Mouse (Mus musculus) spleen, adult 10 weeks (tissue): ENCODE measurements around the gene Uqcrq. TPM values are rescaled to one million over a fixed set of nuclear protein-coding genes. Genes with fewer than 3 reads are reported as not detected.

ENCODE experiments used
- polyA plus RNA-seq: library from polyadenylated mRNA; stranded (reverse); fragments of 350-450 nt; fragmentation: Illumina TruSeq; extraction: RNeasy Lipid Tissue Mini Kit (QIAGEN cat#74804); gene quantifications from one replicate; pipeline ENCODE4 v1.2.3, GENCODE M21; 2015; ENCODE audit warnings: low replicate concordance; ENCODE audit not compliant: insufficient read depth

The Uqcrq gene
- polyA plus RNA-seq = 39.4 TPM

GRCm38 (mm10) chr11:53430670-53431346 is at the start of gene Uqcrq, which contains the start of gene Gdf9:
TSS of gene Uqcrq (minus strand) at chr11:53430831.
TSS of gene Gdf9 (plus strand) at chr11:53431023.

GRCm38 (mm10) chr11:53479783-53480301 is 49.2 kb upstream of the Uqcrq start, which contains the start of the genes Gm9945 and Sowaha:
TSS of gene Gm9945 (plus strand) at chr11:53480166.
TSS of gene Sowaha (minus strand) at chr11:53480274.

DNA sequence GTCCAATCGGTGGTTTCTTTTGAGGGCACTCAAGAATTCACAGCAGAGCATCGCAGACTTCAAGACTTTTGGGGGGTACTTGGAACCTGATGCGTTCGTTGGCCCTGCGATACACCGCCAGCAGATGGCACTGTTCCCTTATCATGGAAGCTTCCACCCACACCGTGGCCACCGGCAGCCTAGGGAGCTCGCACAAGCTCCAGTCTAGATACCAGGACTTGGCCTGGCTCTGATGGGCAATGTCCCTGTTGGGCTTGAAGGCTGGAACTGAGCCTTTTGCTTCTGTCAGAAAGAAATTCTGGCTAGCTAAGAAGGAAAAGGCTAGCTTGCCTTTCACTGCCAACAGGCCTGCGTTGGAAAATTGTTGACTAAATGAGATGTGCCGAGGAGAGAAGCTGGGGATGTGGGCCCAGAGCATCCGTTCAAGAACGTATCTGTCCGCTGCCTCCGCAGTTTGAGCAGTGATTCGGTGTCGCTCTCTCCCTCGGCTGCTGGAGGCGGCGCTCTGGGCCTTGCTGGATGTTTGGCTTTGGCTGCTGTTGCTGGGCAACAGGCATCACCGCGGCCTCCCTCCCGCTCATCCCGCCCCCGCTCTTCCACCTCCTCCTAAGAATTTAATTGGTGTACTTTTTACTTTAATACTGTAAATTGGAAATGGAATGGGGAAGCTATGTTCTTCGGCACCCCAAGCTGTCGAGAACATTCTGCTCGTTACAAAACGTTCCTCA is 39.5 kb upstream of the Uqcrq start, which contains the start of gene Gm9837:
TSS of gene Gm9837 (minus strand) at position 512 of the 728 bp plus-strand sequence.

DNA sequence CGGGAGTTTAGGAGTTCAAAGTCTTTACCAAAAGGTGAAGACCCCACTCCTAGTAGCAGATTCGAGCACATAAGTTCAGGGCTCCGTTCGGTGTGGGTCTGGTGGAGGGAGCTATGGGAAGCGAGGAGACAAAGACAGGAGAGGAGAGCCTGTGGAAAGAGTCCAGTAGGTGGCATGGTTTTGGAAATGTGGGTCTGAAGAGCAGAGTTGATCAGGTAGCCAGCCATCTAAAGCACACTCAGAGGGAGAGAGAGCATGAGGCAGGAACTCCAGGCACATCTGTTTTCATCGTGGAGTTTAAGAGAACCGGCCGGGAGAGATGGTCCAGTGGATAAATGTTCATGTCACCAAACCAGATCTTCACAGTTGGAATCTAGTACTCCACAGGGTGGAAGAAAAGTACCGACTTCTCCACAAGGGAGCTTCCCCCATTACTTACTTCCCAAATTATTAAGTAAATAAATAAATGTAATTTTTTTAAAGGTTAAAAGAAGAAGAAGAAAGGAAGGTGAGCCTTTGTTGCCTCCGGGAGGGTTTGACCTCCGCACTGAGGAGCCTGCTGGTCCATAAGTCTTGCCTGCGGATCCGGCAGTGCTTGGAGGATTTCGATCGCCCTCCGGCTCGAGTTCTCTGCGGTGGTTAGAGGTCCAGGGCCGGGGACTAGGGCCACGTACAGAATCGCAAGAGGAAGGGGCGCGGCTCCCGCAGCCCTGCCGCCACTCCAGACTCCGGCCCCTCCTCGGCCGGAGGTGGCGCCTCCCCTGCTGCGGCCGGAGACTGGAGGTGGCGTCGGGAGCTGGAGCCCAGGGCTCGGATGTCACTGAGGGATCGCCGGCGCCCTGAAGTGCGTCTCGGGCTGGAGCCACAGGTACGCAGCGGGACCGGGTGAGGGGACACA is 26.1 kb upstream of the Uqcrq start, which contains the start of the genes Gm10447 and Shroom1:
TSS of gene Gm10447 (minus strand) at position 637 of the 898 bp plus-strand sequence.
TSS of gene Shroom1 (plus strand) at position 732 of the 898 bp plus-strand sequence.

GRCm38 (mm10) chr11:53423036-53423435 is 7.6 kb downstream of the Uqcrq start, which contains the start of gene Leap2:
TSS of gene Leap2 (minus strand) at chr11:53423170.

Other genes with a start within 250 kb of the Uqcrq start
- 202 TPM for gene Hspa4, start 130.4 kb downstream of the Uqcrq start, polyA plus RNA-seq
- 21.9 TPM for gene Zcchc10, start 106.2 kb downstream of the Uqcrq start, polyA plus RNA-seq
- 99.6 TPM for gene Aff4, start 80.0 kb downstream of the Uqcrq start, polyA plus RNA-seq
- not detected for gene Leap2, start 7.7 kb downstream of the Uqcrq start, polyA plus RNA-seq
- 0.30 TPM for gene Gdf9, start 192 bp upstream of the Uqcrq start, polyA plus RNA-seq
- not detected for gene Gm10447, start 26.3 kb upstream of the Uqcrq start, polyA plus RNA-seq
- 0.75 TPM for gene Shroom1, start 26.4 kb upstream of the Uqcrq start, polyA plus RNA-seq
- gene Gm9837, start 39.6 kb upstream of the Uqcrq start, polyA plus RNA-seq = not detected
- not detected for gene Gm9945, start 49.3 kb upstream of the Uqcrq start, polyA plus RNA-seq
- gene Sowaha, start 49.4 kb upstream of the Uqcrq start, polyA plus RNA-seq = 3.5 TPM
- 19.9 TPM for gene Sept8, start 88.4 kb upstream of the Uqcrq start, polyA plus RNA-seq
- gene Kif3a, start 136.5 kb upstream of the Uqcrq start, polyA plus RNA-seq = 6.2 TPM
- gene Il4, start 187.8 kb upstream of the Uqcrq start, polyA plus RNA-seq = 2.6 TPM
- not detected for gene Il13, start 203.9 kb upstream of the Uqcrq start, polyA plus RNA-seq